Mouse (Mus musculus): Measurements from ENCODE around the gene Plcg2.

Plcg2 gene

GRCm38 (mm10) chr8:117645486-117645885 is 147.4 kb downstream of the Plcg2 start:
- DNase-seq = no peak

GRCm38 (mm10) chr8:117646020-117646419 is 147.9 kb downstream of the Plcg2 start:
- DNase-seq = peak; percentile 28 to 76

- DNase-seq = no peak
Observed at GRCm38 (mm10) chr8:117646440-117646839, 148.3 kb downstream of the Plcg2 start.

GRCm38 (mm10) chr8:117652318-117652717 is 154.2 kb downstream of the Plcg2 start:
- DNase-seq = no peak

GRCm38 (mm10) chr8:117658990-117659389 is 160.9 kb downstream of the Plcg2 start:
- no peak for DNase-seq

GRCm38 (mm10) chr8:117660358-117661031 is 162.4 kb downstream of the Plcg2 start:
- no peak for DNase-seq

- DNase-seq = no peak
Observed at GRCm38 (mm10) chr8:117667349-117668124, 169.4 kb downstream of the Plcg2 start.

GRCm38 (mm10) chr8:117670461-117670860 is 172.4 kb downstream of the Plcg2 start:
- DNase-seq = no peak

- no peak for DNase-seq
Observed at GRCm38 (mm10) chr8:117672558-117672957, 174.5 kb downstream of the Plcg2 start.

- DNase-seq = peak; percentile 40 to 70
Observed at GRCm38 (mm10) chr8:117673430-117673830, 175.3 kb downstream of the Plcg2 start, which contains the start of gene Sdr42e1. Gene Sdr42e1, minus strand, starts transcription at chr8:117673689.

GRCm38 (mm10) chr8:117675171-117675570 is 177.1 kb downstream of the Plcg2 start:
- DNase-seq = no peak

- DNase-seq = no peak
Observed at GRCm38 (mm10) chr8:117676460-117676859, 178.4 kb downstream of the Plcg2 start.

GRCm38 (mm10) chr8:117677011-117677410 is 178.9 kb downstream of the Plcg2 start:
- no peak for DNase-seq

GRCm38 (mm10) chr8:117678650-117679049 is 180.6 kb downstream of the Plcg2 start:
- no peak for DNase-seq

- DNase-seq = no peak
Observed at GRCm38 (mm10) chr8:117683925-117684472, 185.9 kb downstream of the Plcg2 start.

GRCm38 (mm10) chr8:117684504-117684903 is 186.4 kb downstream of the Plcg2 start:
- DNase-seq = no peak

All from kidney, postnatal 36 days (tissue).